Mouse (Mus musculus): Measurements from ENCODE around the gene Slc25a33. TPM values are rescaled to one million over a fixed set of nuclear protein-coding genes. Genes with fewer than 3 reads are reported as not detected.

Slc25a33 gene
- polyA plus RNA-seq, 1 experiment from 2014 or later = 10.7 TPM

- H3K4me3 ChIP-seq (ENCODE audit: low read depth, low read length) = no peak overlapping the region
- no peaks in the 10 kb centered on the region for H3K27me3 ChIP-seq (ENCODE audit: control insufficient read depth, insufficient read depth, low read depth, low read length)
- no peaks in the 10 kb centered on the region for H3K36me3 ChIP-seq (ENCODE audit: control insufficient read depth, insufficient read depth)
- peaks cover 14% of the 10 kb centered on the region for H3K4me1 ChIP-seq (ENCODE audit: control insufficient read depth, low read depth, low read length)
- H3K27ac ChIP-seq (ENCODE audit: low read length) = 0 out of 2 replicates have a peak overlapping the region, but pooled peaks have one; percentile 24
- no peak overlapping the region for H3K4me2 ChIP-seq (ENCODE audit: low read depth, low read length)
- no peaks in the 10 kb centered on the region for H3K9me3 ChIP-seq (replicated peaks; ENCODE audit: control insufficient read depth, low read length)
- ATAC-seq (ENCODE audit: low read depth) = no peak
- H3K9ac ChIP-seq (ENCODE audit: low read depth, low read length) = no peak overlapping the region
- WGBS (ENCODE audit: insufficient replicate concordance) = 55% methylated on average over 2 of the region's 2 CpGs
Observed at GRCm38 (mm10) chr4:149790969-149791368, 16.9 kb upstream of the Slc25a33 start.

- 30% methylated on average over 4 of the region's 4 CpGs for WGBS (ENCODE audit: insufficient replicate concordance)
- H3K27ac ChIP-seq (ENCODE audit: low read length) = 0 out of 2 replicates have a peak overlapping the region, but pooled peaks have one; percentile 24
Observed at GRCm38 (mm10) chr4:149790546-149790945, 16.5 kb upstream of the Slc25a33 start.

GRCm38 (mm10) chr4:149789421-149790194 is 15.5 kb upstream of the Slc25a33 start:
- Histone ChIP-seq H3K27me3 (ENCODE audit: control insufficient read depth, insufficient read depth, low read depth, low read length) (no peaks in the 10 kb centered on the region), H3K4me2 (ENCODE audit: low read depth, low read length) (no peak overlapping the region), H3K9me3 (replicated peaks; ENCODE audit: control insufficient read depth, low read length) (no peaks in the 10 kb centered on the region), H3K4me3 (ENCODE audit: low read depth, low read length) (no peak overlapping the region), H3K9ac (ENCODE audit: low read depth, low read length) (no peak overlapping the region), H3K4me1 (ENCODE audit: control insufficient read depth, low read depth, low read length) (peaks cover 14% of the 10 kb centered on the region), H3K36me3 (ENCODE audit: control insufficient read depth, insufficient read depth) (no peaks in the 10 kb centered on the region), H3K27ac (ENCODE audit: low read length) (no peak overlapping the region)
- WGBS (ENCODE audit: insufficient replicate concordance) = 69% methylated on average over 13 of the region's 13 CpGs
- ATAC-seq (ENCODE audit: low read depth) = peak; percentile 17; the same call in 1 of the 2 replicates

More at GRCm38 (mm10) chr4:149790546-149790945, 16.5 kb upstream of the Slc25a33 start:
- no peaks in the 10 kb centered on the region for H3K36me3 ChIP-seq (ENCODE audit: control insufficient read depth, insufficient read depth)
- no peak overlapping the region for H3K9ac ChIP-seq (ENCODE audit: low read depth, low read length)
- no peak overlapping the region for H3K4me3 ChIP-seq (ENCODE audit: low read depth, low read length)
- no peak for ATAC-seq (ENCODE audit: low read depth)
- no peaks in the 10 kb centered on the region for H3K27me3 ChIP-seq (ENCODE audit: control insufficient read depth, insufficient read depth, low read depth, low read length)
- H3K9me3 ChIP-seq (replicated peaks; ENCODE audit: control insufficient read depth, low read length) = no peaks in the 10 kb centered on the region
- no peak overlapping the region for H3K4me2 ChIP-seq (ENCODE audit: low read depth, low read length)
- H3K4me1 ChIP-seq (ENCODE audit: control insufficient read depth, low read depth, low read length) = peaks cover 14% of the 10 kb centered on the region

GRCm38 (mm10) chr4:149784901-149785300 is 10.8 kb upstream of the Slc25a33 start:
- H3K4me2 ChIP-seq (ENCODE audit: low read depth, low read length) = no peak overlapping the region
- ATAC-seq (ENCODE audit: low read depth) = no peak
- 53% methylated on average over 5 of the region's 5 CpGs for WGBS (ENCODE audit: insufficient replicate concordance)
- H3K27me3 ChIP-seq (ENCODE audit: control insufficient read depth, insufficient read depth, low read depth, low read length) = no peaks in the 10 kb centered on the region
- H3K4me1 ChIP-seq (ENCODE audit: control insufficient read depth, low read depth, low read length) = peaks cover 17% of the 10 kb centered on the region
- no peaks in the 10 kb centered on the region for H3K9me3 ChIP-seq (replicated peaks; ENCODE audit: control insufficient read depth, low read length)
- no peak overlapping the region for H3K27ac ChIP-seq (ENCODE audit: low read length)
- no peaks in the 10 kb centered on the region for H3K36me3 ChIP-seq (ENCODE audit: control insufficient read depth, insufficient read depth)
- H3K4me3 ChIP-seq (ENCODE audit: low read depth, low read length) = no peak overlapping the region
- no peak overlapping the region for H3K9ac ChIP-seq (ENCODE audit: low read depth, low read length)

- Histone ChIP-seq H3K36me3 (ENCODE audit: control insufficient read depth, insufficient read depth) (no peaks in the 10 kb centered on the region), H3K4me3 (ENCODE audit: low read depth, low read length) (no peak overlapping the region), H3K4me1 (ENCODE audit: control insufficient read depth, low read depth, low read length) (peaks cover 13% of the 10 kb centered on the region), H3K4me2 (ENCODE audit: low read depth, low read length) (no peak overlapping the region), H3K9ac (ENCODE audit: low read depth, low read length) (no peak overlapping the region), H3K27me3 (ENCODE audit: control insufficient read depth, insufficient read depth, low read depth, low read length) (no peaks in the 10 kb centered on the region), H3K27ac (ENCODE audit: low read length) (no peak overlapping the region), H3K9me3 (replicated peaks; ENCODE audit: control insufficient read depth, low read length) (no peaks in the 10 kb centered on the region)
- ATAC-seq (ENCODE audit: low read depth) = no peak
- 65% methylated on average over 9 of the region's 9 CpGs for WGBS (ENCODE audit: insufficient replicate concordance)
Observed at GRCm38 (mm10) chr4:149784371-149784770, 10.3 kb upstream of the Slc25a33 start.

- Histone ChIP-seq H3K4me2 (ENCODE audit: low read depth, low read length) (no peak overlapping the region), H3K4me1 (ENCODE audit: control insufficient read depth, low read depth, low read length) (peaks cover 13% of the 10 kb centered on the region), H3K27me3 (ENCODE audit: control insufficient read depth, insufficient read depth, low read depth, low read length) (no peaks in the 10 kb centered on the region), H3K9ac (ENCODE audit: low read depth, low read length) (no peak overlapping the region), H3K9me3 (replicated peaks; ENCODE audit: control insufficient read depth, low read length) (no peaks in the 10 kb centered on the region), H3K36me3 (ENCODE audit: control insufficient read depth, insufficient read depth) (no peaks in the 10 kb centered on the region), H3K4me3 (ENCODE audit: low read depth, low read length) (no peak overlapping the region), H3K27ac (ENCODE audit: low read length) (no peak overlapping the region)
- ATAC-seq (ENCODE audit: low read depth) = no peak
- WGBS (ENCODE audit: insufficient replicate concordance) = 57% methylated on average over 8 of the region's 8 CpGs
Observed at GRCm38 (mm10) chr4:149782975-149783374, 8.9 kb upstream of the Slc25a33 start.

- H3K9ac ChIP-seq (ENCODE audit: low read depth, low read length) = no peak overlapping the region
- H3K4me1 ChIP-seq (ENCODE audit: control insufficient read depth, low read depth, low read length) = peaks cover 17% of the 10 kb centered on the region
- peak overlapping the region; percentile 33 for H3K4me2 ChIP-seq (ENCODE audit: low read depth, low read length)
- peak; percentile 64 for ATAC-seq (ENCODE audit: low read depth)
- H3K36me3 ChIP-seq (ENCODE audit: control insufficient read depth, insufficient read depth) = no peaks in the 10 kb centered on the region
- no peak overlapping the region for H3K4me3 ChIP-seq (ENCODE audit: low read depth, low read length)
- 21% methylated on average over 13 of the region's 13 CpGs for WGBS (ENCODE audit: insufficient replicate concordance)
- H3K27me3 ChIP-seq (ENCODE audit: control insufficient read depth, insufficient read depth, low read depth, low read length) = no peaks in the 10 kb centered on the region
- peak overlapping the region; percentile 57 for H3K27ac ChIP-seq (ENCODE audit: low read length)
- no peaks in the 10 kb centered on the region for H3K9me3 ChIP-seq (replicated peaks; ENCODE audit: control insufficient read depth, low read length)
Observed at GRCm38 (mm10) chr4:149780565-149781356, 6.7 kb upstream of the Slc25a33 start.

GRCm38 (mm10) chr4:149779966-149780365 is 5.9 kb upstream of the Slc25a33 start:
- H3K36me3 ChIP-seq (ENCODE audit: control insufficient read depth, insufficient read depth) = no peaks in the 10 kb centered on the region
- no peak for ATAC-seq (ENCODE audit: low read depth)
- H3K9ac ChIP-seq (ENCODE audit: low read depth, low read length) = no peak overlapping the region
- H3K4me3 ChIP-seq (ENCODE audit: low read depth, low read length) = no peak overlapping the region
- no peaks in the 10 kb centered on the region for H3K9me3 ChIP-seq (replicated peaks; ENCODE audit: control insufficient read depth, low read length)
- H3K27me3 ChIP-seq (ENCODE audit: control insufficient read depth, insufficient read depth, low read depth, low read length) = no peaks in the 10 kb centered on the region
- H3K4me1 ChIP-seq (ENCODE audit: control insufficient read depth, low read depth, low read length) = peaks cover 17% of the 10 kb centered on the region
- H3K4me2 ChIP-seq (ENCODE audit: low read depth, low read length) = peak overlapping the region; percentile 33; the same call in 1 of the 2 replicates
- H3K27ac ChIP-seq (ENCODE audit: low read length) = peak overlapping the region; percentile 57
- WGBS (ENCODE audit: insufficient replicate concordance) = 55% methylated on average over 9 of the region's 9 CpGs

GRCm38 (mm10) chr4:149777126-149777525 is 3.0 kb upstream of the Slc25a33 start:
- Histone ChIP-seq H3K4me3 (ENCODE audit: low read depth, low read length) (no peak overlapping the region), H3K4me1 (ENCODE audit: control insufficient read depth, low read depth, low read length) (peaks cover 30% of the 10 kb centered on the region), H3K27ac (ENCODE audit: low read length) (no peak overlapping the region), H3K9me3 (replicated peaks; ENCODE audit: control insufficient read depth, low read length) (no peaks in the 10 kb centered on the region), H3K36me3 (ENCODE audit: control insufficient read depth, insufficient read depth) (no peaks in the 10 kb centered on the region), H3K9ac (ENCODE audit: low read depth, low read length) (no peak overlapping the region), H3K27me3 (ENCODE audit: control insufficient read depth, insufficient read depth, low read depth, low read length) (peaks cover 3% of the 10 kb centered on the region), H3K4me2 (ENCODE audit: low read depth, low read length) (no peak overlapping the region)
- WGBS (ENCODE audit: insufficient replicate concordance) = 56% methylated on average over 9 of the region's 9 CpGs
- ATAC-seq (ENCODE audit: low read depth) = no peak

Measured in liver, embryonic 16.5 days (tissue).